Mouse (Mus musculus): ENCODE results near the gene Tspan4.

Gene Tspan4

GRCm38 (mm10) chr7:141461521-141462332 lies 13.3 kb upstream of the Tspan4 start:
- no peak for DNase-seq (ENCODE audit: low spot score in 2 of 2)

DNA sequence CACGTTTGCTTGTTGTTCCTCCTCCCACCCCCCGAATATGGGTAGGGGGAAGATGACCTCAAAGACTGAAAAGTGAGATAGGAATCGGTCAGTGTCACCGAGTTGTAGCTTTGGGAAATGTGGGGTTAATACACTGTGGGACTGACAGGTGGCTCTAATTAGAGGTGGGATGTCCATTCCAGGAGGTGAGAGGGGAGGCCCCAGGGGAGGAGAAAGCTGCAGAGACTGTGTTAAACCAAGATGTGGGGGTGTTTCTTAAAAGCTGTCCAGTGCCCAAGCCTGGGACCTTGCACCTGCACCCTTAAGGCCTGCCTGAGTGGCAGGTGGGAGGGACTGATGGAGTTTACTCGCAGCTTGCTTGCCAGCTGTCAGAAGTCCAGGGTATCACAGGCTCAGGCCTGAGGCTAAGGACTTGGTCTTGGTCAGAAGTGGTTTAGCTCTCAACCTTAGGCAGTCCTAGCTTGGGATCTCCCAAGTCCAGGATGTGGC lies 12.7 kb upstream of the Tspan4 start:
- no peak for DNase-seq (ENCODE audit: low spot score in 2 of 2)

- DNase-seq (ENCODE audit: low spot score in 2 of 2) = no peak
These were observed 11.0 kb upstream of the Tspan4 start for GRCm38 (mm10) chr7:141463824-141464602.

GRCm38 (mm10) chr7:141464603-141465201 lies 10.3 kb upstream of the Tspan4 start:
- no peak for DNase-seq (ENCODE audit: low spot score in 2 of 2)

DNA sequence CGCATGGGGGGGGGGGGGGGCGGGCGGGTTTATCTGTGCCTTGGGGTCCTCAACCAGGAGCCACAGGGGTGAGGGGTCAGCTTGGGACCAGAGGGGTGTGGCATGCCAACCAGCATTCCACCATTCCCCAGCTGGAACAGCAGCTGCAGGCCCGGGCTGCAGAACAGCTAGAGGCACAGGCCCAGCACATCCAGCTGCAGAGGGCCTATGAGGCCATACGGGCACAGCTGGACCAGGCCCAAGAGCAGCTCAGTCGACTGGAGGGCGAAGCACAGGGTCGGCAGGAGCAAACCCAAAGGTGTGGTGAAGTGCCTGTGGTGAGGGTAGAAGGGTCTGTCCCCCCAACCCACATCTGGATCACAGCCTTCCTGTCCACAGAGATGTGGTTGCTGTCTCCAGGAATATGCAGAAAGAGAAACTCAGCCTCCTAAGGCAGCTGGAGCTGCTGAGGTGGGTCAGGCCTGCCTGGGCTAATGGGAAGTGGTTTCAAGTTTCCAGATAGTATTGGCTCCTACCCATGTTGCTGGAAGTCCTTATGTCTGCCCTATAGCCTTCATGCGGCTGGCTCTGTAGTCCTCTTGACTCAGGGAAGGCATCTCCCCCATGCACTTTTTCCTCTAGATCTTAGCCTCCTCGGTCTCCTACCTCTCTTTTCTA lies 9.5 kb upstream of the Tspan4 start:
- DNase-seq (ENCODE audit: low spot score in 2 of 2) = no peak

DNA sequence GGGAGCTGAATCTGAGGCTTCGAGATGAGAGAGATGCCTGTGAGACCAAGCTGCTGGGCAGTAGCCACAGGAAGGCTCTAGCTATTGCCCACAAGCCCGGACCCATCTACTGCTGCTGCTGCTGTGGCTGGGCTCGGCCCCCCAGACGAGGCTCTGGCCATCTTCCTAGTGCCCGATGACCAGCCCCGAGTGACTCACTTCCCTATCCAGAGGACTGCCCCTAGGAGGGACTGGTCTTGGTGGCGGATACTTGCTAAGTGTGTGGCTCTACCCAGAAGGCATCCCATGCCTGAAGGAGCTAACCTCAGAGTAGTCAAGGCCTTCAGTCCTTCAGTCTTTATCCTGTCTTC lies 9.0 kb upstream of the Tspan4 start:
- DNase-seq (ENCODE audit: low spot score in 2 of 2) = no peak

- no peak for DNase-seq (ENCODE audit: low spot score in 2 of 2)
These were observed 8.4 kb upstream of the Tspan4 start for GRCm38 (mm10) chr7:141466607-141467148.

DNA sequence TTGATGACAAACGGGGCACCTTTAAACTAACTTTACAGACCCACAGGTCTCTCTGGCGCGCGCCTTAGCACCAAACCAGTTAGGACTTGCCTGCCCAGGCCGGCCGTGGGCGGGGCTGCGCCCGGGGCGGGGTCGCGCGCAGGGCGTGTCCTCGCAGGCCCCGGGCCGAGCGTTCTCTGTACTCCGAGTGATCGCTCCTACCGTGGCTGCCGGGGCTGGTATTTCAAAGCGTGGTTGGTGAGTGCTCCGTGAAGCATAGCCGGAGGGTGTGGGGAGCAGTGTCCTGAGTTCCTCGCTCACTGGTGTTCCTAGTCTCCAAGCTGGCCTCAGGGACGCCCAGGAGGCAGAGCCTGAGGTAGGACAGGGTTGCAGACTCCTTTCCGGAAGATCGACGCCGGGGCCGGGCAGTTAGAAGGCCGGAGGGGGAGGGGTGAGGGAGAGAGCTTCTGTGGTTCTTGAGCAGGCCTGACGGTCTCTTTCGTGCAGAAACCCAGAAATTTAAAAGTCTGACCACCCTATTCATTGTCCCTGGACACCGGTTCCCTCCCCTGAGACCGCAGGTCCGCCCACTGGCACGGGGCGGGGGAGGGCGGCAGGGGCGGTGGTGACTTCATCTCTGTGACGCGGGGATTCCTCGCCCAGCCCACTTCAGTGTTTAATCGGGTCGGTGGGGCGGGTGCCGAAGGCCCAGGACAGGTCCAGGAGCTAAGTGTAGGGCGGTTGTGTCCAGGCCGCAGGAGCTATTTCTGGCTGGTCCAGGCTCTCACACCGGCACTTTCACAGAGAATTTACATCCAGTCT lies 7.6 kb upstream of the Tspan4 start, which contains the start of gene Cd151:
Gene Cd151 (plus strand): TSS at position 163 of the 801 bp plus-strand sequence.
- DNase-seq (ENCODE audit: low spot score in 2 of 2) = peak in 1 of 2 experiments; percentile 67

- DNase-seq (ENCODE audit: low spot score in 2 of 2) = no peak
These were observed 6.9 kb upstream of the Tspan4 start for GRCm38 (mm10) chr7:141468164-141468521.

- peak in 1 of 2 experiments; percentile 62 for DNase-seq (ENCODE audit: low spot score in 2 of 2)
These were observed 6.4 kb upstream of the Tspan4 start for GRCm38 (mm10) chr7:141468522-141469211.

DNA sequence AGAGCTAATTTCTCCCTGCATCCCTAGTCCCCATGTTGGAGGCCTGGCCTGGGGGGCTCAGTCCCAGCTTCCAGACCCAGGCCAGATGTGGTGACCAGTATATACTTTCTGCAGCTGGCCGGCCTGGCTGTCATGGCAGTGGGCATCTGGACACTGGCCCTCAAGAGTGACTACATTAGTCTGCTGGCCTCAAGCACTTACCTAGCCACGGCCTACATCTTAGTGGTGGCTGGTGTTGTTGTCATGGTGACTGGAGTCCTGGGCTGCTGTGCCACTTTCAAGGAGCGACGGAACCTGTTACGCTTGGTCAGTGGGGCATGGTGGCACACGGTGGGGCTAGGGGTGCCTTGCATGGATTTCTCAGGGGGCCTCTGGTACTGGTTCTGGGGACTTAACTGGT lies 5.7 kb upstream of the Tspan4 start:
- DNase-seq (ENCODE audit: low spot score in 2 of 2) = no peak

DNA sequence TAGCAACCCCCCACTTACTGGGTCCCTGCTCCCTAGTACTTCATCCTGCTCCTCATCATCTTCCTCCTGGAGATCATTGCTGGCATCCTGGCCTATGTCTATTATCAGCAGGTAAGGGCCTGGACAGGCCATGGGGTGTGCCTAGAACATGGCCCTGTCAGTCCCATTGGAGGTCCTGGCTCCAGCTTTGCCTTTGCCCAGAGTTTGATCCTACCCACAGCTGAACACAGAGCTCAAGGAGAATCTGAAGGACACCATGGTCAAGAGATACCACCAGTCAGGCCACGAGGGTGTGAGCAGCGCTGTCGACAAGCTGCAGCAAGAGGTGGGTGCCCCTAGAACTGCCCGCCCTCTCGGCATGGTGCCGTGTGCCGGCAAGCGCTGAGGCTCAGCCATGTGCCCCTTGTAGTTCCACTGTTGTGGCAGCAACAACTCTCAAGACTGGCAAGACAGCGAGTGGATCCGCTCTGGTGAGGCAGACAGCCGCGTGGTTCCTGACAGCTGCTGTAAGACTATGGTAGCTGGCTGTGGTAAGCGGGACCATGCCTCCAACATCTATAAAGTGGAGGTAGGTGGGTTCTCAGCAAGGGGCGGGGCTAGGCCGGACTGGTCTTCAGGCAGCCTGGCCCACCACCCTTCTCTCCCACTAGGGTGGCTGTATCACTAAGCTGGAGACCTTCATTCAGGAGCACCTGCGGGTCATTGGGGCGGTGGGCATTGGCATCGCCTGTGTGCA lies 5.0 kb upstream of the Tspan4 start:
- no peak for DNase-seq (ENCODE audit: low spot score in 2 of 2)

DNA sequence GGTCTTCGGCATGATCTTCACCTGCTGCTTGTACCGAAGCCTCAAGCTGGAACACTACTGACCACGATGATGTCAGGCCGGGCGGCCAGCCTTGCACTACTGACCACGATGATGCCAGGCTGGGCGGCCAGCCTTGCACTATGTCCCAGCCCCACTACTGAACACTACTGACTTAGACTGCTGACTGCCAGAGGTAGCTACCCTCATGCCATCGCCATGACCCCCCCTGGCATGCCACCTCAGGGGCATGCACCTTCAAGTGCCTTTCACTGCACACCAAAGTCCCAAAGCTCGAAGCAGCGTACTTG lies 4.4 kb upstream of the Tspan4 start:
- DNase-seq (ENCODE audit: low spot score in 2 of 2) = no peak

- no peak for DNase-seq (ENCODE audit: low spot score in 2 of 2)
These were observed 3.8 kb upstream of the Tspan4 start for GRCm38 (mm10) chr7:141471236-141471635.

DNA sequence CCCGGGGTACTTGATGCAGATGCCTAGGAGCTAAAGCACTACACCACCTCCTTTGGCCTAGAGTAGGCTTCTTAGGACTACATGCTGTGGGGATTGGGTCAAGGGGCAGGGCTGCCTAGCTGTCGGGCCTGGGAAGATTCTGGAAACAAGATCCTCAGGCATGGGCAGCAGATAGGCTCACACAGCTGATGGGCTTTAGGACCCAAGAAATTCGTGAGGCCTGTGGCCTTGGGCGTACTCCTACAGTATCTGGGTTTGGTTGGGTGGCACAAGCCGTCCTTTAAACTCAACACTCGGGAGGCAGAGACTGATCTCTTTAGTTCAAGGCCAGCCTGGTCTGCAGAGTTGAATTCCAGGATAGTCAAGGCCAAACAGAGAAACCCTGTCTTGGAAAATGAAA lies 2.8 kb upstream of the Tspan4 start:
- no peak for DNase-seq (ENCODE audit: low spot score in 2 of 2)

- DNase-seq (ENCODE audit: low spot score in 2 of 2) = no peak
These were observed 2.3 kb upstream of the Tspan4 start for GRCm38 (mm10) chr7:141472763-141473162.

DNA sequence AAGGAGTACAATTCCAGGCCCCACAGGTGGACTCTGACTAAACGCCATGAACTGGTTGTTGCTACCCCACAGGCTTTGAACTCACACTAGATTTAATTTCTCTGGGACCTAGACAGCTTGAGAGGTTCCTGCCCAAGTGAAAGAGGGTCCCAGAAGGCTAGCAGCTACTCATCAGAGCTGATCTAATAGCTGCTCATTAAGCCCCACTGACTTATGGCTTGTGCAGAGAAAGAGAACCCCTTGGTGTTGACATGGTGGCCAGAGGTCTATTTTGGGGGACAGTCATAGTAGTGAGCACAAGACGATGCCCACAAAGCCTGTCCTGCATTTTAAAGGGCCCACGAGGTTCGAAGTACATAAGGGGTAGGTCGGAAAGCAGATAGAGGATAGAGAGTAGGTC lies 880 bp upstream of the Tspan4 start:
- DNase-seq (ENCODE audit: low spot score in 2 of 2) = no peak

DNA sequence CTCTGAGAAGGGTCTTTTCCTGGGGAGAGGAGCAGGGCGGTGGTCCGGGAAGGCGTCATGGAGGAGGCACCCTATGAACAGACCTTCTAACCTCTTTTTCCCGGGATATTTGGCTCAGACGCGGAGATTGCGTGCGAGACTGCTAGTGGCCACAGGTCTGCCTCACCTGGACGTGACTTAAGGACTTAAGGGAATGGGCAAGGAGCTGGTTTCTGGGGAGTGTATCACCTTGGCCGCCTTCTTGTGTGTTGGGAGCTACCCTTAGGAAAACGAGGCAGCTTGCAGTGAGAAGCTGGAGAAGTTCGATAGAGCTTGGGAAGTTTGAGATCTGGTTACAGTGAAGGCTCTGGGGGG lies 742 bp downstream of the Tspan4 start:
- DNase-seq (ENCODE audit: low spot score in 2 of 2) = no peak

DNA sequence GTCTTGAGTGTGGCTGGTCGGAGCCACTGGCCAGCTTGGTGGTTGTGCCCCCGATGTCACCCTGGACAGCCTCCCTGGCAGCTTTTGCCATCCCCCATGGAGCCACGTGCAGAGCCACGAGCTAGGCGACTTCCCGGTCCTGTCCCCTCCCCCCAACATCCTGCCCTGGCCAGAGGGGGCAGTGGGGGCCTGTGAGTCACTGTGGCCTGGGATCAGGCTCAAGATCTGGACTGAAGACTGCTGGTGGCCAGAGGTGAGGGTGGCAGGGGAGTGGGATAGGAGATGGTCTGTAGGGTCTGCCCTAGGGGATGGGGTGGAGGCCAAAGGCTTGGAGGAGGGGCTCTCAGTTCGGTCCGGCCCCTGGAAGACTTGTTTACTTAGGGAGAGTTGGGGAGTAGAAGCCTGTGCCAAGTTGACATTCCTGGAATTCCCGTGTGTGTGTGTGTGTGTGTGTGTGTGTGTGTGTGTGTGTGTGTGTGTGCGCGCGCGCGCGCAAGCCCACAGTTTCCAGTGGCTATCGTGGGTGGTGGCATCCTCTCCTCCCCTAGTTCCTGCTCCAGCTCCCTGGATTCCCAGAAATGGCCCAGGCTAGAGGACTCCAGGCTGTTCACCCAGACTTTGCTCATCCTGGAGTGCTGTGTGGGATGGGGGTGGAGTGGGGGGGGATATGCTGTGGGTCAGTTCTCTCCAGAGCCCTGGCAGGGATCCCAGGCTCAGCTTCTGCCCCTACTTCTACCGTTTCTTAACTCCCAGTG lies 1.4 kb downstream of the Tspan4 start:
- DNase-seq (ENCODE audit: low spot score in 2 of 2) = no peak

Measured in left cerebral cortex, adult 9 months (tissue).